Mouse (Mus musculus) lung, embryonic 16.5 days (tissue): ENCODE data around the gene Mc3r. TPM values are rescaled to one million over a fixed set of nuclear protein-coding genes. Genes with fewer than 3 reads are reported as not detected.

Experiments used
- ATAC-seq: fragments of 200-750 bp; cut with Nextera tagmentation; 2 replicates; pipeline ENCODE4 v1.8.0; 2017; ENCODE audit warnings: low read depth, mild to moderate bottlenecking, moderate library complexity
- H3K27ac ChIP-seq: fragments of 300-500 bp; sonication (generic); 2 replicates; pipeline ENCODE4 v1.5.1; 2014; ENCODE audit warnings: mild to moderate bottlenecking, control low read depth, low read length
- H3K27me3 ChIP-seq: fragments of 300-500 bp; sonication (generic); 2 replicates; pipeline ENCODE4 v1.6.1; 2014; ENCODE audit warnings: low read depth, low read length, mixed read lengths; ENCODE audit not compliant: control insufficient read depth, insufficient read depth
- H3K36me3 ChIP-seq: fragments of 300-500 bp; sonication (generic); 2 replicates; pipeline ENCODE4 v1.6.1; 2014; ENCODE audit warnings: low read length; ENCODE audit not compliant: control insufficient read depth, insufficient read depth
- H3K4me1 ChIP-seq: fragments of 300-500 bp; sonication (generic); replicated peaks from 2 replicates; pipeline ENCODE4 v1.6.1; 2014; ENCODE audit warnings: low read length, mixed read lengths; ENCODE audit not compliant: control insufficient read depth, insufficient read depth
- H3K4me2 ChIP-seq: fragments of 300-500 bp; sonication (generic); 2 replicates; pipeline ENCODE4 v1.6.1; 2014; ENCODE audit warnings: low read depth, low read length, control low read depth
- H3K4me3 ChIP-seq: fragments of 300-500 bp; sonication (generic); 2 replicates; pipeline ENCODE4 v1.5.1; 2014; ENCODE audit warnings: mild to moderate bottlenecking, low read length, control low read depth
- H3K9ac ChIP-seq: fragments of 300-500 bp; sonication (generic); 2 replicates; pipeline ENCODE4 v1.6.1; 2014; ENCODE audit warnings: low read length, control low read depth
- H3K9me3 ChIP-seq: fragments of 300-500 bp; sonication (generic); 2 replicates; pipeline ENCODE4 v1.6.1; 2016; ENCODE audit warnings: low read length; ENCODE audit not compliant: control insufficient read depth
- WGBS: fragments of 180-500 bp; shearing (Covaris S2); extraction: QIAGEN DNeasy Blood & Tissue Kit; methylation state at CpG from one replicate; pipeline ENCODE4 v1.1.7; 2014; 5-methylcytosine and 5-hydroxymethylcytosine counted together
- polyA plus RNA-seq: library from polyadenylated mRNA; unstranded; fragments of >200 nt; fragmentation: Nextera tagmentation; extraction: Ambion mirVana; gene quantifications from 2 replicates; pipeline ENCODE4 v1.2.1, GENCODE M21; 2015

Mc3r gene
- polyA plus RNA-seq, 1 experiment from 2014 or later, result not detected

DNA sequence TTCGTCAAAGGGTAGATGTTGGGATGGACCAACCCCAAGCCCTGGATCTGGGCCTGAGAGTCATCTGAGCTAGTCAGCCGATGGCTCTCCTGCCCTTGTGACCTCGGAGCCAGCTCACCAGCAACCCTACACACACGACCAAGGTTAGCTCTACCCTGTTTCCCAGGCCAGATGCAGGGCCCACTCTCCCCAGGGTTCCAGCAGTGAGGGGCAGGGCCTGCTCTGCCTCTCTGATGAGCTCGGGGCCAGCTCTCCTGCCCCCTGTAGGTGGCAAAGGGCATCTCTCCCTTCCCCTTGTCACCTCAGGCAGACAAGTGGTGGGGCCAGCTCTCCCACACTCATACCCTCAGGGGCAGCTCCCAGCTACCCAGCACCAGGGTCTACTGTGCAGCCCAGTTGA lies 29.1 kb upstream of the Mc3r start:
- H3K4me3 ChIP-seq, result no peak overlapping the region
- H3K27me3 ChIP-seq, result no peaks in the 10 kb centered on the region; the same call in 1 of the 2 replicates
- no peaks in the 10 kb centered on the region for H3K36me3 ChIP-seq
- H3K4me2 ChIP-seq, result no peak overlapping the region
- no peak overlapping the region for H3K9ac ChIP-seq
- H3K4me1 ChIP-seq, result 0 out of 2 replicates have a peak, but pooled peaks cover 3% of the 10 kb centered on the region
- no peaks in the 10 kb centered on the region for H3K9me3 ChIP-seq
- ATAC-seq, result no peak
- H3K27ac ChIP-seq, result no peak overlapping the region
- WGBS, result 45% methylated on average over 5 of the region's 5 CpGs

DNA sequence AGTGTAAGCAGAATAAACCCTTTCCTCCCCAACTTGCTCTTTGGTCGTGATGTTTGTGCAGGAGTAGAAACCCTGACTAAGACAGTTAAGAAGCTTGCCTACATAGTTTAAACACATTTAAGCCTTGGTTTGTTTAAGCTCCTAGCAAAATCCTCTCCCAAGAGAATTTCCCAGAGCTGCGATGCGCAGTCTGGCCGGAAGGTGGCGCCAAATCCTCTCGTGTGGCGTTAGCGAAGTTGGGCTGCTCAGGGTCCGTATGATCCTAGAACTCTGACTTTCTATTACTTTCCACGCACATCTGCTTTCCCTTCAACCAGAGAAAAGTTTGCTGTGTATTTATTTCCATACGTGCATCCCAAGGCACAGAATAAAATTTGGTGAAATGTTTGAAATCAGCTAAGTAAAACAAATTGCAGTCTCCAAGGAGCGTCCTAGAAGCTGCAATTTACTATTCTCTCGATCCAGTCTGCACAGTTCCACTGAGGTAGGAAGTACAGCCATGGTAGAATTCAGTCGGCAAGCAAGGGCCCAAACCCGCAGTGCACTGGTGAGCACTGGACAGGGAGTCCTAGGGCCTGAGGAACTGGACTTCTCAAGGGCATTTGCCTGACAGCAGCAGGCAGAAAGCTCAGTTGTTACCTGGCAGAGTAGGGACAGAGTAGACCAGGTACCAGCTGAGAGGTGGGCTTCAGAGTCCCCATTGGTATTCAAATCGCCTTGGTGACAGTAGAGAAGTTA lies 26.5 kb upstream of the Mc3r start:
- 10% methylated on average over 16 of the region's 16 CpGs for WGBS
- Histone ChIP-seq H3K36me3 (no peaks in the 10 kb centered on the region), H3K4me3 (no peak overlapping the region), H3K4me2 (no peak overlapping the region), H3K9me3 (no peaks in the 10 kb centered on the region), H3K27ac (no peak overlapping the region), H3K27me3 (no peaks in the 10 kb centered on the region; the same call in 1 of the 2 replicates), H3K4me1 (no peaks in the 10 kb centered on the region), H3K9ac (no peak overlapping the region)
- no peak for ATAC-seq

DNA sequence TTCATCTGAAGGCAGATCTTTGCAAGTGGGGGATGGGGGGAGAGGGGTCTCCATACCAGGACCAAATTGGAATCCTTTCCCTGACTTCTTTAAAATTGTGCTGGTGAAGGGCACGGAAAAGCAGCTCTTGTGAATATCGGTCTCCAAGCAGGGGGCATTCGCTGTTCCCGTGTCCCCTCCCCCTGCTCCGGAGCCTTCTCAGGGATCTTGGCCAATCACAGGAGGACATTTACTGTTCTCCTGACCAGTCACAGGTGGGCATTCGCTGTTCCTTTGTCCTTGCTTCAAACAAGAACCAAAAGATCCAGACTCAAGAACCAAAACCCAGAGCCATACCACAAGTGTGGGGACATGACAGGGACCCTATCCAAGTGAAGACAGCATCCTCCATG lies 25.9 kb upstream of the Mc3r start:
- no peaks in the 10 kb centered on the region; the same call in 1 of the 2 replicates for H3K27me3 ChIP-seq
- ATAC-seq, result no peak
- H3K4me2 ChIP-seq, result no peak overlapping the region
- no peaks in the 10 kb centered on the region for H3K4me1 ChIP-seq
- 14% methylated on average over 6 of the region's 6 CpGs for WGBS
- no peaks in the 10 kb centered on the region for H3K36me3 ChIP-seq
- H3K27ac ChIP-seq, result no peak overlapping the region
- no peaks in the 10 kb centered on the region for H3K9me3 ChIP-seq
- H3K4me3 ChIP-seq, result no peak overlapping the region
- H3K9ac ChIP-seq, result no peak overlapping the region

DNA sequence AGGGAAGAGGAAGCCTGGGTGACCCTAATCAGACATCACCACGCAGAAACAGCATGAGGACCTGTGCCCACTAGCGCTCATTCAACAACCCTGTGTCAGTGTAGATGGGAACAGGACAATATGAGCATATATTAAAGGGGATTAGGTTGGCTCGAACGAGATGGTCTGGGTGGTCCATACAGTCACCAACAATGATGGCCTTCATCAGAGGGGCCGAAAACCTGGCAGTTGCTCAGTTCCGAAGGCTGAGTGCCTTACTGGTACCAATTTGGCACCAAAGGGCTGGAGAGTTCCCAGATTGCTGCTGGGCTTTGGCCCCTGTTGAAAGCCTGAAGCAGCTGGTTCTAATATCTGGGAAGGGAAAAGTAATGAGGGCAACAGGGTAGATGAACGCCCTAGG lies 25.4 kb upstream of the Mc3r start:
- Histone ChIP-seq H3K9me3 (no peaks in the 10 kb centered on the region), H3K4me1 (no peaks in the 10 kb centered on the region), H3K27me3 (no peaks in the 10 kb centered on the region; the same call in 1 of the 2 replicates), H3K36me3 (no peaks in the 10 kb centered on the region), H3K27ac (no peak overlapping the region), H3K9ac (no peak overlapping the region), H3K4me3 (no peak overlapping the region), H3K4me2 (no peak overlapping the region)
- no peak for ATAC-seq
- 84% methylated on average over 7 of the region's 7 CpGs for WGBS

DNA sequence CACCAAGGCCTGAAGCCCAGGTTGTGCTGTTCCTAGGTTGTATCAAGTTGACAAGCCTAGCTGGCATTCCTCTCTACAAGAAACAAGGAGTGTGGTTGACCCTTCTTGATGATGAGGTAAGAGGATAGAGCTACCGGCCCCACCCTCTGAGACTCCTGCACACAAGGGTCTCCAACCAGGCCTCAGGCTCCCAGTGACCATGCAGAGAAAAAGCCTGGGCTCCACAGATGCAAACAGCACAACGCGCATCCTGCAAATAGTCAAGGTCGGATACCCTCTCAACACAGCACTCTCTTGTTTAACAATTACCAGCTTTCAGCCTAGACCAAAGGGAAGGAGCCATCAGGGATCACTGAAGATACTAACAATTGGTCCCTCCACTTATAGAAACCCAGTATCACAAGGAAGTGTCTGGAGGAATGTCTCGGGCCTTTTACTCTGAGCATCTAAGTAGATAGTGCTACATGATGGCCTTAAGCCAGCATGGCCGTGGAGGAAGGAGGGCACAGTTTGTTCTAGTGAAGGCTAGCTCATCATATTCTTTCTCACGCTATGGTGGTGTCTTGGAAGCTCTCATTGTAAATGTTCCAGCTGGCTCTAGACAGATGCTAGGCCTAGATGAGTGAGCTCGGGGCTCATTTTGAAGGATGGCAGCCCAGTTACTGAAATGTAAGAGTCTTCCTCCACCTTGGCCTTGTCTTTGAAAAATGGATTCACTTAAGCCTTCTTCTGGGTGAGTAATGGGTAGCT lies 24.7 kb upstream of the Mc3r start:
- WGBS, result 77% methylated on average over 8 of the region's 8 CpGs
- no peak overlapping the region for H3K9ac ChIP-seq
- no peaks in the 10 kb centered on the region; the same call in 1 of the 2 replicates for H3K27me3 ChIP-seq
- H3K36me3 ChIP-seq, result no peaks in the 10 kb centered on the region
- no peak overlapping the region for H3K4me3 ChIP-seq
- H3K27ac ChIP-seq, result no peak overlapping the region
- no peaks in the 10 kb centered on the region for H3K9me3 ChIP-seq
- H3K4me1 ChIP-seq, result no peaks in the 10 kb centered on the region
- no peak for ATAC-seq
- H3K4me2 ChIP-seq, result no peak overlapping the region

DNA sequence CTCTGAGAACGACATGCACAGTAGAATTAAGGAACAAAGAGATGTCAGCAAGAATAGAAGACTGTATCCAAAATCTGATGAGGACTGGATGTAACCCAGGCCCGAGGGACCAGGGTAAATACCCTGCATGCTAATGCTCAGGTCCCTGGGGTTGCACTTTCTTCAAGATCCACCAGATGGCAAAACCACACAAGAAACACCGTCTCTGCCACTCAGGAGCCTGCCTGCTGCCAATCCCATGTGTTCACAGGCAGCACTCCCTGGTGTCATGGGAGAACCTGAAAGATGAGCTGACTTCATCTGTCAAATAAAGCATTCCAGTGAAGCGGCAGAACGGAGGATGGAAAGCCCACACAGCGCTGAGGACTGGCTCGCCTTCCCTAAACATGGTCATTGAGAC lies 21.3 kb upstream of the Mc3r start:
- H3K9ac ChIP-seq, result no peak overlapping the region
- no peak overlapping the region for H3K4me2 ChIP-seq
- no peak overlapping the region for H3K4me3 ChIP-seq
- 14% methylated on average over 7 of the region's 7 CpGs for WGBS
- no peaks in the 10 kb centered on the region for H3K9me3 ChIP-seq
- no peaks in the 10 kb centered on the region; the same call in 1 of the 2 replicates for H3K27me3 ChIP-seq
- ATAC-seq, result no peak; the same call in 1 of the 2 replicates
- no peaks in the 10 kb centered on the region for H3K36me3 ChIP-seq
- no peak overlapping the region for H3K27ac ChIP-seq
- no peaks in the 10 kb centered on the region for H3K4me1 ChIP-seq

DNA sequence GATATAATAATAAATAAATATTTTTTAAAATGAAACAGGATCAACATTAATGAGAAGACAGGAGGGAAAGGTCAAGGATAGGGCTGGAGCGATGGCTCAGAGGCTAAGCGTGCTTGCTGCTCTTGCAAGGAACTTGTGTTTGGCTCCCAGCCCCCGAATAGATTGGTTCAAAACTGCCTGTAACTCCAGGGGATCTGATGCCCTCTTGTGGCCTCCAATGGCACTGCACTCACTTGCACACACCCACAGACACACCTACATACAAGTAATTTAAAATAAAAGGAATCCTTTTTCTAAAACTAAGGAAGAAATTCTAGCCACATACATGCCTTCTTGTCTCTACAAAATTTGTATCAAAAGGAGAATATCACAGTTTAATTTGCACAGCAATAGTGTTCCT lies 20.5 kb upstream of the Mc3r start:
- H3K4me3 ChIP-seq, result no peak overlapping the region
- no peaks in the 10 kb centered on the region for H3K9me3 ChIP-seq
- no peak overlapping the region for H3K4me2 ChIP-seq
- H3K27ac ChIP-seq, result no peak overlapping the region
- H3K27me3 ChIP-seq, result no peaks in the 10 kb centered on the region; the same call in 1 of the 2 replicates
- ATAC-seq, result no peak
- no peak overlapping the region for H3K9ac ChIP-seq
- WGBS, result 90% methylated on average over 3 of the region's 3 CpGs
- H3K36me3 ChIP-seq, result no peaks in the 10 kb centered on the region
- H3K4me1 ChIP-seq, result no peaks in the 10 kb centered on the region

DNA sequence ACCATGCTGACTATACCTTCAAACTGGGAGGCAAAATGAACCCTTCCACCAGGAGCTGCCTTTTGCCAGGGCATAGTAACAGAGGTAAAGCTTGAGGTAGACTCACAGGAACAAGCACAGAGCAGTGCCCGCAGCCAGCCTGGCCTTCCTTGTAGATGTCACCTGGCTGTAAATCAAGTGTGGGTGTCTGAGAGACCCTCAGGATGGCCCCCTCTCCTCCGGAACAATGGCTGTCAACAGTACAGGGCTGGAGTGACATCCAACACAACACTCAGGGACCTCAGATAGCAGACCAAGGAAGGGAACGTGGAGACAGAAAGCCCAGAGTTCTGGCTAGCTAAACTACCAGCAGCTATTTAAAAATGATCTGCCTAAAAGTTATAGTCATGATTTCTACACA lies 19.1 kb upstream of the Mc3r start:
- Histone ChIP-seq H3K4me2 (no peak overlapping the region), H3K4me1 (no peaks in the 10 kb centered on the region), H3K9ac (no peak overlapping the region), H3K4me3 (no peak overlapping the region), H3K27me3 (no peaks in the 10 kb centered on the region), H3K9me3 (no peaks in the 10 kb centered on the region), H3K27ac (no peak overlapping the region), H3K36me3 (no peaks in the 10 kb centered on the region)
- no peak for ATAC-seq
- WGBS, result 16% methylated on average over 3 of the region's 3 CpGs

DNA sequence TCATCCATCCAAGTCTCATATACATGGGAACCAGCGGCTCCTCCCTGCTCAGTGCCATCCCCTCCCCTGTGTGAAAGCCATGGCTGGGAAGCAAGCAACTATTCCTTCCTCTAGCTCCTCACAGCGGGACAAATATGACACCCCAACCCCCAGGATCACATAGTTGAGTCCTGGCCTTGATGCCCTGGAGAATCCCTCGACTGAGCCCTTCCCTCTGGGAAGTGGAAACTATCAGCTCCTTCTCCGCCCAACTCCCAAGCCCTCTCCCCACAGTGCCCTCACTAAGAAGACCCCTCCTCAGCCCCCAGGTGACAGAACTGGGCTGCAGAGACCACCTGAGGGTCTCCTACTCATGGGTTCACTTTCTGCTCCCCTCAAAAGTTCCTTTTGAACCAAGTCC lies 18.2 kb upstream of the Mc3r start:
- Histone ChIP-seq H3K27ac (no peak overlapping the region), H3K4me1 (no peaks in the 10 kb centered on the region), H3K9me3 (no peaks in the 10 kb centered on the region), H3K36me3 (no peaks in the 10 kb centered on the region), H3K4me3 (no peak overlapping the region), H3K4me2 (no peak overlapping the region), H3K9ac (no peak overlapping the region), H3K27me3 (no peaks in the 10 kb centered on the region)
- no peak for ATAC-seq
- WGBS, result 46% methylated on average over 4 of the region's 4 CpGs
